Mouse (Mus musculus) MN1 (cell line): ENCODE results near the gene Syt12.

ENCODE experiments used
- DNase-seq: peaks from one replicate; pipeline ENCODE4 v3.0.0-alpha.2; 2016; ENCODE audit warnings: low spot score

The Syt12 gene

DNA sequence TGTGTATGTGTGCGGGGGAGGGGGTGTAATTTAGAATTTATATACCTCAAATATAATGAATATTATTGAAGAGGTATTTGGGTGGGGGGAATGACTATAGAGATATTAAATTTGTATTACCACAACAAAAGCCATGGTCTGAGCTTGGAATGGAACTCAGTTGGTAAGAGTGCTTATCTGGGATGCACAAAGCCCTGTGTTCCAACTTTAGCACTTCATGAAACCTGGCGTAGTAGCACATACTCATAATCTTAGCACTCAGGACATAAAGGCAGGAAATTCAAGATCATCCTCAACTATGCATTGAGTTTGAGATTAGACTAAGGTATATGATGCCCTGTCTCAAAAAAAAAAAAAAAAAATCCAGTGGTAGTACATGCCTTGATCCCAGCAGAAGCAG lies 72.4 kb downstream of the Syt12 start:
- no peak for DNase-seq

DNA sequence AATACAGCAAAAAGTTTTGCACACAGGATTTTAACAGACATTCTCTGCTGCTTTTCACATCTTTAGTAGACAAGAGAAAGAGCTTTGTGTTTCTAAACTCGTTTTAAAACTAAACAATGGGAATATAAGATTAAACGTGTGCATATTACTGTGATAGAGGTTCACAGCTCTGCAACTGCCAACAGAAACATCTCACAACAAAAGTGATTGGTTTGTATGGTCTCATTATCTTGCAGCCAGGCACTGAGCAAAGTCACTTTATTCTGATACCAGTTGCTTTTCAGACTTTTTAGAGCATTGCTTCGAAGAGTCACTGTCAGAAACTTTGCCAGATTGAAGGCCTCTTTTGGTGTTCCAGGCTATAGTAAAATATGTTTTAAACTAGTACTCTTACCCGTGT lies 78.3 kb downstream of the Syt12 start:
- no peak for DNase-seq

DNA sequence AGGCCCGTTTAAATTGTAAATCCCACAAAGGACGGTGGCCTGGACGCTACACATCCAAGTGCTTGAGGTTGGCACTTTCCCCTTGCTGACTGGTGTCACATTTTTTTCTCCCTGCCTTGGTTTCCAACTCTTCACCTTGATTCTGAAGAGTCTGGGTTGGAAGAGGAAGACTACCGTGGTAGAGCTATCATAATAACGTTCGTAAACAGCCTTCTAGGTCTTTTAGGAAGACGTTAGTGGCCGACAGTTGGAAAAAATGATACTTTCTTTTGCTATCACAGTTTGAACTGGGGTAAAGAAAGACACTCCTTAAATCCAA lies 78.7 kb downstream of the Syt12 start:
- DNase-seq: no peak

DNA sequence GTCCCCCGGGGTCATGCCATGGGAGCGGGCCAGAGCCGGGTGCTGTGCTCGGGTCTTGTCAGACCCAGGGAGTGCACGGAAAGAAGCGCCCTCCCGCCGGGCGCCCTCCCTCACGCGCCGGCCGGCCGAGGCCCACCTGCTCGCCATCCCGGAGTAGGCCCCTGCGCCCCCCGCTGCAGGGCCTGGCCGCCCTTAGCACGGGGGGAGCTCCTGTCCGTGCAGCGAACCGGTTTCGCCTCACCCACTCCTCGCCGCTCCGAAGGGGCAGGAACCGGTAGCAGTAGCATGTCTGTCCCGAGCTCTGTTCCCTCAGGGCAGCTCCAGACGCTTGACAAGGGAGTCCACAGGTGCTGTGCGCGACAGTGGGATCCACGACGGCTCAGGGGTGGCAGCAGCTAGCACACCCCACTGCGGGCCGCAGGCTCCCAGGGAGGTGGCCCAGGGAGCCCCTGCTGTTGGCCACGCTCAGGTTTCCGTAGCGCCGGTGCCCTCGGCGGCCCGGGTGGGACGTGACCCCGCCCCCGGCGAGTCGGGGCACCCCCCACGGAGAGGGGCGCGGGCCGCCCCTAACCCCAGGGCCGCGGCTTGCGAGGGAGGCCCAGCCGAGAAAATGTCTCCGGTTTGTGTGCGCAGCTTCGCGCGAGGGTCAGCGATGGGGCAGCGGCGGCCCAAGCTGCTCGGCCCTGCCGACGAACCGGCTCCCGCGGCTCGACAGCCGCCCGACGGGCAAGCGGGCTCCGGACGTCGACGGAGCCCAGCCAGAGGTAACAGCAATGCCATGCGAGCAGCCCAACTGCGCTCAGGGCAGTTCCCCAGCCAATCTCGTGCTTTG lies 79.2 kb downstream of the Syt12 start, which contains the start of gene Kdm2a:
Kdm2a (minus strand) TSS at position 488 of the 832 bp plus-strand sequence.
- peak; percentile 6 for DNase-seq

DNA sequence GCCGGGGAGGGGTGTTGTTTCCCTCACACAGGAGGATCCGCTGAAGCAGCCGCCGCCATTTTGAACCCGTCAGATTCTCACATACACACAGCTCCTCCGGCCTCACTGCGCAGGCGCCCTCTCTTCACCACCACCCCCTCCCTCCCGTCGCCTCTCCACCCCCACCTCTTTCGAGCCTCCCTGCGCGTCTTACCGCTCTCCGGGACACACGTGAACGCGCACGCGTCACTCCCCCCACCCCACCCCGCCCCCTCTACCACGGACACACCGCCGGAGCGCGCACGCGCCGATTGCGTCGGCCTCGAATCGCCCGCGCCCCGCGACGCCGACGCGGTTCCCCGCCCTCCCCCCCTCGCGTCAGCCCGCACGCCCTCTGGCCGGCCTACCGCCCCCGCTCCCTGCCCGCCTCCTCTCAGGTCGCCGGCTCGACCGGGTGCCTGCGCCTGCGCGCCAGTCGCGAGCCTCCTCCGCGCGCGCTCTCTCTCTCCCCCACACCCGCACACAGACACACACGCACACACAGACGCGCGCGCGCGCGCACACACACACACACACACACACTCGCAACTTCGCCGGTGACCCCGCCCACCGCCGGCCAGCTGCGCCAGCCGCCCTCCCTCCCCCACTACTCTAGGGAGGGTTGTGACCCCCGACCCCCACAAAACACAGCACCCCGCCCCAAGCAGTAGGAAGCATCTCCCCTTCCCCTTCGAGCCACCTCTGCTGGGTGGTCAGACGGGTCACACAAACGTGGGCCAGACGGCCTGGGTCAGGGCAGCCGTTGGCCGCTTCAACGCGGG lies 80.0 kb downstream of the Syt12 start:
- DNase-seq: peak; percentile 92

DNA sequence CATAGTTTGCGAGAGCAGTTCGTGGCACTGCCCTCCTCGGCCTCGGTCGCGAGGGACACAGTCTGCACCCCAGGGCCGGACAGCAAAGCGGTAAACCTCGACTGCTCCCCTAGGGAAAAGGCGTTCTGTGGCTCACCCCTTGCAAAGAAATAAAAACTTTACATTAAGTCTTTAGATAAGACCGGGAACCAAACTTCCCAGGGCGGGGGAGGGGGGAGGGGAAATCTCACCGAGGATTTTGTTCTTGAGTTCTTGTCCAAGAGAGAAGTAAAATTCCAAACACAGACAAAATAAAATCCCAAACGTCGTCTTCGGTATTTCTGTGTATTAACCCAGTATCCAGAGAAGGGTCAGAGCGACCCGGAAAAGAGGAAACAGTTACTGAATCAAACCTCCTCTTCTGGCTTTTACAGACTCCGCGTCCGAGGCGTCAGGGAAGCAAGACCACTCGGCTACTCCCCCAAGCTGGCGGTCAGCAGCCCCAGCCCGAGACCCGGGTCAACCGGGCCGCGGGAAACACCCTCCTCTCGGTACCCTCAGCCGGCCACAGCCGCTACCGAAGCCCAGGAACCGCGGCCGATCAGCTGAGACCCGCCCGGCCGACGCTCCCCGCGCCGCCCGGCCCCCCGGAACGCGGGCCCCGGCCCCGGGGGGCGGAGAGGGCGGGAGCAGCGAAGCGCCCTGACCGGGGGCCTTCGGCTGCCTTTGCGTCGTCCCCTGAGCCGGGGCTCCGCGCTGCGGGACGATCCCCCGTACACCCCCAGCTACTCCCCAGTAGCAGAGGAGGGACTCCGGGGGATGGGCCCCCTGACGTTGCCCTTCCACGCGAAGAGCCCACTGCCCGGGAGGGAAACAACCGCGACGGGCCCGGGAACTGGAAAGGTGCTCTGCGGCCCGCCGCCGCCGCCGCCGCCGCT lies 80.9 kb downstream of the Syt12 start:
- DNase-seq: peak; percentile 14
